Mouse (Mus musculus) liver, embryonic 16.5 days (tissue): ENCODE measurements around the gene Thbs1. TPM values are rescaled to one million over a fixed set of nuclear protein-coding genes. Genes with fewer than 3 reads are reported as not detected.

Experiments
- ATAC-seq: fragments of 200-750 bp; cut with Nextera tagmentation; 2 replicates; pipeline ENCODE4 v1.8.0; 2017; ENCODE audit warnings: low read depth, mild to moderate bottlenecking, moderate number of reproducible peaks, moderate library complexity
- H3K27ac ChIP-seq: fragments of 300-500 bp; sonication (generic); 2 replicates; pipeline ENCODE4 v1.5.1; 2014; ENCODE audit warnings: mild to moderate bottlenecking, low read length
- H3K27me3 ChIP-seq: fragments of 300-500 bp; sonication (generic); 2 replicates; pipeline ENCODE4 v1.6.1; 2014; ENCODE audit warnings: low read depth, low read length, mixed read lengths; ENCODE audit not compliant: control insufficient read depth, insufficient read depth
- H3K36me3 ChIP-seq: fragments of 300-500 bp; sonication (generic); 2 replicates; pipeline ENCODE4 v1.6.1; 2014; ENCODE audit warnings: mild to moderate bottlenecking; ENCODE audit not compliant: control insufficient read depth, insufficient read depth
- H3K4me1 ChIP-seq: fragments of 300-500 bp; sonication (generic); 2 replicates; pipeline ENCODE4 v1.6.1; 2014; ENCODE audit warnings: low read depth, low read length, mixed read lengths; ENCODE audit not compliant: control insufficient read depth
- H3K4me2 ChIP-seq: fragments of 300-500 bp; sonication (generic); 2 replicates; pipeline ENCODE4 v1.6.1; 2014; ENCODE audit warnings: low read depth, low read length, mixed read lengths
- H3K4me3 ChIP-seq: fragments of 300-500 bp; sonication (generic); 2 replicates; pipeline ENCODE4 v1.5.1; 2014; ENCODE audit warnings: low read depth, mild to moderate bottlenecking, low read length
- H3K9ac ChIP-seq: fragments of 300-500 bp; sonication (generic); 2 replicates; pipeline ENCODE4 v1.6.1; 2014; ENCODE audit warnings: low read depth, low read length
- H3K9me3 ChIP-seq: fragments of 300-500 bp; sonication (generic); replicated peaks from 2 replicates; pipeline ENCODE4 v1.6.1; 2016; ENCODE audit warnings: low read length; ENCODE audit not compliant: control insufficient read depth
- WGBS: fragments of 180-500 bp; shearing (Covaris S2); extraction: QIAGEN DNeasy Blood & Tissue Kit; methylation state at CpG from one replicate; pipeline ENCODE4 v1.1.7; 2014; ENCODE audit not compliant: insufficient replicate concordance; 5-methylcytosine and 5-hydroxymethylcytosine counted together
- polyA plus RNA-seq: library from polyadenylated mRNA; unstranded; fragments of >200 nt; fragmentation: Nextera tagmentation; extraction: Ambion mirVana; gene quantifications from 2 replicates; pipeline ENCODE4 v1.2.1, GENCODE M21; 2015

Thbs1 gene
- polyA plus RNA-seq, 1 experiment from 2014 or later, result 31.7 TPM

DNA sequence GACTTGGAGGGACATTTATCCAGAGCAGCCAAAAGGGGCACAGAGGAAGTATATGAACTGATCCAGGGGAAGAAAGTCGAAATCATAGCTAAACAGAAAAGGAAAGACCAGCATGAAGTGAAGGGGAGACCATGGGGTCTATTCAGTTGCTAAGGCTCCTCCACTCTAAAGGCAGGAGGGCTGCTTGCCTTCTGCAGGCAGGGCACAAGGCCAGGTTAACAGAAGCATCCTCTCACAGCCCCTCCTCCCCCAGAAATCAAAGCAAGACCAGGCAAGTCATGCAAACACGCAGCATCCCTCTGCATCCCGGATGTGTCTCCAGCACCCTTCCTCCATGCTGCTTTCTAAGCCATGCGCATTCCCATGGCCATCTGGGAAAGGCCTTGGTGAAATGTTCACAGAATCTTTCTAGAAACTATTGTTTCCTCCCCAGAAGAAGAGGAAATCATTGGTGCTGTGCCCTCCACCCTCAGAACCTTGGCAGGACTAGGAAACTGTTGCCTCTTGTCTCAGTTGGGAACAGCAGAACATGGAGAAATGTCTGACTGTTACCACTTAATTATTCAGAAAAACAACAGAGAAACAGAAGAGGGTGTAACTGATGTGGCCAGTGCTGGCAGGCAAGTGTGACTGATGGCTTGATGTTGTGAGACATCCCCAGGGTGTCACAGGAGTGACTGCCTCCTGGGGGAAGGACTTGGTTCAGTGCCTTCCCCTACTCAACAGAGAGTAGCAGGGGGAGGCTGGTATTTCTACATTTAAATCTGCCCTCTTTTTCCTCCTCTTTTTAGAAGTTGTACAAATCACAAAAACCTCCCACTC lies 36.9 kb downstream of the Thbs1 start:
- H3K36me3 ChIP-seq, result no peaks in the 10 kb centered on the region
- no peak overlapping the region for H3K4me3 ChIP-seq
- no peaks in the 10 kb centered on the region for H3K9me3 ChIP-seq
- no peak for ATAC-seq
- H3K9ac ChIP-seq, result no peak overlapping the region
- H3K4me1 ChIP-seq, result no peaks in the 10 kb centered on the region
- no peaks in the 10 kb centered on the region for H3K27me3 ChIP-seq
- no peak overlapping the region for H3K4me2 ChIP-seq
- H3K27ac ChIP-seq, result no peak overlapping the region
- WGBS, result 63% methylated on average over 4 of the region's 4 CpGs

GRCm38 (mm10) chr2:118149855-118150563 lies 38.3 kb downstream of the Thbs1 start:
- H3K36me3 ChIP-seq, result no peaks in the 10 kb centered on the region
- no peaks in the 10 kb centered on the region for H3K27me3 ChIP-seq
- ATAC-seq, result no peak
- no peaks in the 10 kb centered on the region for H3K4me1 ChIP-seq
- H3K4me3 ChIP-seq, result no peak overlapping the region
- H3K9ac ChIP-seq, result no peak overlapping the region
- H3K4me2 ChIP-seq, result no peak overlapping the region
- WGBS, result 65% methylated on average over 12 of the region's 12 CpGs
- H3K27ac ChIP-seq, result no peak overlapping the region
- no peaks in the 10 kb centered on the region for H3K9me3 ChIP-seq

- H3K9me3 ChIP-seq, result no peaks in the 10 kb centered on the region
- 60% methylated on average over 3 of the region's 3 CpGs for WGBS
- H3K9ac ChIP-seq, result no peak overlapping the region
- H3K36me3 ChIP-seq, result no peaks in the 10 kb centered on the region
- ATAC-seq, result no peak
- H3K4me2 ChIP-seq, result no peak overlapping the region
- no peaks in the 10 kb centered on the region for H3K27me3 ChIP-seq
- H3K4me1 ChIP-seq, result no peaks in the 10 kb centered on the region
- no peak overlapping the region for H3K4me3 ChIP-seq
- H3K27ac ChIP-seq, result no peak overlapping the region
Observed at GRCm38 (mm10) chr2:118158095-118158494, 46.4 kb downstream of the Thbs1 start.

DNA sequence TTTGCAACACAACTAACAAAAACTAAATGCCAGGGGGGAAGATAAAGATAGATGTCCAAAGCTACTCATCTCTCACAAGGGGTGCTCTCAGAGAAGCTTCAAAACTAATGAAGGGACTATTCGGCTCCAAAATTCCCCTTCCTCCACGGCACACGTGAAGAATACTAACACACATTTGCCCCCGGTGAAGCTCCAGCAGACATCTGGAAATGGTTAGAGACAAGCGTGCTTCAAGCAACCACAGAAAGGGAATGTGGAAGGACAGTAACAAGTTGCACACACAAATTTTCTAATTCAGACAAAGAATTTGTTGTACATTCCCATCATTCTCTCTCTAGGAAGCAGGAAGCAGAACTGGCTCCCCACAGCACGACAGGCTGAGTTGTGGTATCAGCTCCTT lies 47.5 kb downstream of the Thbs1 start:
- H3K4me2 ChIP-seq, result no peak overlapping the region
- H3K27ac ChIP-seq, result no peak overlapping the region
- no peak overlapping the region for H3K9ac ChIP-seq
- no peaks in the 10 kb centered on the region for H3K4me1 ChIP-seq
- no peaks in the 10 kb centered on the region for H3K9me3 ChIP-seq
- H3K27me3 ChIP-seq, result no peaks in the 10 kb centered on the region
- ATAC-seq, result no peak
- no peak overlapping the region for H3K4me3 ChIP-seq
- no peaks in the 10 kb centered on the region for H3K36me3 ChIP-seq
- 64% methylated on average over 6 of the region's 6 CpGs for WGBS

GRCm38 (mm10) chr2:118160547-118160946 lies 48.9 kb downstream of the Thbs1 start:
- Histone ChIP-seq H3K36me3 (no peaks in the 10 kb centered on the region), H3K4me2 (no peak overlapping the region), H3K4me1 (no peaks in the 10 kb centered on the region), H3K9me3 (no peaks in the 10 kb centered on the region), H3K27me3 (no peaks in the 10 kb centered on the region), H3K4me3 (no peak overlapping the region), H3K27ac (no peak overlapping the region), H3K9ac (no peak overlapping the region)
- 52% methylated on average over 6 of the region's 6 CpGs for WGBS
- no peak for ATAC-seq

DNA sequence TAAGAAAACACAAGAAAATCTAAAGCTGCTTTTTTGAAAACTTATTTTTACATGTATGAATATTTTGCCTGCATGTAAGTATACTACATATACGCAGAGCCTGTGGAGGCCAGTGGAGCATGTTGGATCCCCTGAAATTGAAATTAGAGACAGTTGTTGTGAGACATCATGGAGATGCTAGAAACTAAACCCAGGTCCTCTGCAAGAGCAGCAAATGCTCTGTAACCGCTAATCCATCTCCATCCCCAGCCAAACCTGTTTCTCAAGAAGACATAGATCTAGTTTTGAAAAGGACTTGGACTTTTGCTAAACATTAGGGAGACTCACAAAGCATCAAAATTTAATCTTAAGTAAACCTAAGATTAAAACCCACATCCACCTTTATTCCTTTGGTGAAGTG lies 49.3 kb downstream of the Thbs1 start:
- Histone ChIP-seq H3K27ac (no peak overlapping the region), H3K36me3 (no peaks in the 10 kb centered on the region), H3K4me3 (no peak overlapping the region), H3K9ac (no peak overlapping the region), H3K4me1 (no peaks in the 10 kb centered on the region), H3K27me3 (no peaks in the 10 kb centered on the region), H3K9me3 (no peaks in the 10 kb centered on the region), H3K4me2 (no peak overlapping the region)
- no peak for ATAC-seq
- 72% methylated on average over 2 of the region's 2 CpGs for WGBS

DNA sequence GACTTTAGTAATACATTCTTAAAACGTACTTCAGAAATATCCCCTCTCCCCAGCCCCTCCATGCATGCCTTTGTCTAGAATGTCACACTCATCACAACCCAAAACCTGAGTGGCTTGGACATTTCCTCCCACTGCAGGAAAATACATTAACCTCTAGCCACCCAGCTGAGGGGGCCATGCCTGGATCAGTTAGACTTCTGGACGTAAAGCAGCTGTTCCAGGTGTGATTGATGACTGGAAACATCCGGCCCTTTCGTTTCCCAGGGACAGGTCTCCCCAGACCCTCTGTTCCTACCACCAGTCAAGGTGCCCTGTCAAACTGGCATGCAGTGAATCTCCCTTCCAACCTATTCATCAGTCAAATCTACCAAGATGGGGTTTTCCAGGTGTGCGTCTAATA lies 50.8 kb downstream of the Thbs1 start:
- H3K9ac ChIP-seq, result no peak overlapping the region
- no peaks in the 10 kb centered on the region for H3K27me3 ChIP-seq
- ATAC-seq, result no peak
- 60% methylated on average over 5 of the region's 5 CpGs for WGBS
- H3K36me3 ChIP-seq, result no peaks in the 10 kb centered on the region
- H3K27ac ChIP-seq, result no peak overlapping the region
- no peaks in the 10 kb centered on the region for H3K4me1 ChIP-seq
- H3K4me3 ChIP-seq, result no peak overlapping the region
- no peak overlapping the region for H3K4me2 ChIP-seq
- no peaks in the 10 kb centered on the region for H3K9me3 ChIP-seq

GRCm38 (mm10) chr2:118164137-118164536 lies 52.5 kb downstream of the Thbs1 start:
- whole genome bisulfite sequencing, result 69% methylated on average over 6 of the region's 6 CpGs
- no peak overlapping the region for H3K4me3 ChIP-seq
- no peaks in the 10 kb centered on the region for H3K9me3 ChIP-seq
- no peak overlapping the region for H3K27ac ChIP-seq
- H3K27me3 ChIP-seq, result no peaks in the 10 kb centered on the region
- no peak overlapping the region for H3K9ac ChIP-seq
- no peak for ATAC-seq
- H3K36me3 ChIP-seq, result no peaks in the 10 kb centered on the region
- no peaks in the 10 kb centered on the region for H3K4me1 ChIP-seq
- no peak overlapping the region for H3K4me2 ChIP-seq

- 55% methylated on average over 2 of the region's 2 CpGs for WGBS
- H3K4me2 ChIP-seq, result no peak overlapping the region
- H3K27ac ChIP-seq, result no peak overlapping the region
- H3K36me3 ChIP-seq, result no peaks in the 10 kb centered on the region
- no peaks in the 10 kb centered on the region for H3K4me1 ChIP-seq
- no peak overlapping the region for H3K9ac ChIP-seq
- no peak overlapping the region for H3K4me3 ChIP-seq
- ATAC-seq, result no peak
- H3K9me3 ChIP-seq, result no peaks in the 10 kb centered on the region
- H3K27me3 ChIP-seq, result no peaks in the 10 kb centered on the region
Observed at GRCm38 (mm10) chr2:118165691-118166090, 54.0 kb downstream of the Thbs1 start.
